In genomic region chr5:25544566-25544965, GRCm38 (mm10) we compare ENCODE assay signal across 18 mouse cellular contexts. TPM values are rescaled to one million over a fixed set of nuclear protein-coding genes. Genes with fewer than 3 reads are reported as not detected.
A peak's percentile ranks its signal among the peaks of the same experiment; 100 is the strongest.
DNase-seq lines count a peak whose midpoint lies in the region; ATAC-seq and TF ChIP-seq lines count a peak whose summit lies in the region.
"Had no signal": no experiment of that assay in that cellular context is flagged by ENCODE, and none has a peak within 500 bp of the region (broad histone marks: within the 10 kb centered on the region; RNA-seq: fewer than 3 reads in every experiment).

No protein-coding gene starts in this region.

- H3K4me1 ChIP-seq in heart, embryonic 11.5 days (ENCODE audit: control insufficient read depth, insufficient read depth, low read length), result no peaks in the 10 kb centered on the region
- H3K4me1 ChIP-seq in stomach, postnatal 0 days (replicated peaks; ENCODE audit: control insufficient read depth, insufficient read depth), result no peaks in the 10 kb centered on the region
- H3K4me1 ChIP-seq: kidney, embryonic 15.5 days had no signal

- H3K9ac ChIP-seq in heart, embryonic 11.5 days (ENCODE audit: low read depth, low read length), result no peak overlapping the region
- H3K9ac ChIP-seq in stomach, postnatal 0 days (ENCODE audit: low read length), result no peak overlapping the region
- H3K9ac ChIP-seq: kidney, embryonic 15.5 days had no signal

- H3K9me3 ChIP-seq in heart, embryonic 11.5 days (replicated peaks; ENCODE audit: control insufficient read depth, low read length), result no peaks in the 10 kb centered on the region
- no peaks in the 10 kb centered on the region for H3K9me3 ChIP-seq in stomach, postnatal 0 days (ENCODE audit: control insufficient read depth, low read length)
- H3K9me3 ChIP-seq: kidney, embryonic 15.5 days had no signal

- no peak overlapping the region for H3K4me2 ChIP-seq in heart, embryonic 11.5 days
- H3K4me2 ChIP-seq in stomach, postnatal 0 days (replicated peaks; ENCODE audit: low read depth), result no peak overlapping the region
- H3K4me2 ChIP-seq: kidney, embryonic 15.5 days; liver, embryonic 11.5 days had no signal

- H3K36me3 ChIP-seq in heart, embryonic 11.5 days (ENCODE audit: control insufficient read depth, insufficient read depth, low read length), result no peaks in the 10 kb centered on the region
- no peaks in the 10 kb centered on the region for H3K36me3 ChIP-seq in stomach, postnatal 0 days (ENCODE audit: control insufficient read depth, insufficient read depth, low read length)
- H3K36me3 ChIP-seq: kidney, embryonic 15.5 days had no signal

- DNase-seq in adrenal gland, postnatal 14 days, result peak; percentile 11
- no peak for DNase-seq in adrenal gland, postnatal 36 days
- DNase-seq in heart, adult 9 months (ENCODE audit: low spot score in 2 of 2), result peak; percentile 20 to 25
- peak; percentile 14 to 27 for DNase-seq in urinary bladder, adult 18-20 months (ENCODE audit: low spot score in 2 of 2)
- no peak for DNase-seq in urinary bladder, postnatal 10 days (ENCODE audit: low spot score)
- peak; percentile 68 for DNase-seq in stomach, postnatal 0 days (ENCODE audit: low spot score)
- no peak for DNase-seq in yolk sac, embryonic 10.5 days (ENCODE audit: low spot score)
- DNase-seq: B cell, adult 2 months; cerebellum, adult 11-12 months; midbrain, embryonic 14.5 days; right cerebral cortex, postnatal 4 days; thymus, adult 2 months had no signal

- H3K27ac ChIP-seq in heart, embryonic 11.5 days (ENCODE audit: low read depth, low read length), result no peak overlapping the region
- H3K27ac ChIP-seq in stomach, postnatal 0 days (replicated peaks), result 0 out of 2 replicates have a peak overlapping the region, but pooled peaks have one; percentile 18
- H3K27ac ChIP-seq: kidney, embryonic 15.5 days; macrophage had no signal

- no peak overlapping the region for H3K4me3 ChIP-seq in heart, embryonic 11.5 days (ENCODE audit: low read depth, low read length)
- no peak overlapping the region for H3K4me3 ChIP-seq in stomach, postnatal 0 days (ENCODE audit: low read depth, low read length)
- H3K4me3 ChIP-seq: erythroblast, embryonic 14.5 days; kidney, embryonic 15.5 days had no signal

- no peak for ATAC-seq in heart, embryonic 11.5 days (replicated peaks; ENCODE audit: insufficient number of reproducible peaks, low FRiP score, low TSS enrichment)
- ATAC-seq in stomach, postnatal 0 days (ENCODE audit: low FRiP score, low TSS enrichment), result peak; percentile 79

- H3K27me3 ChIP-seq in heart, embryonic 11.5 days (ENCODE audit: control insufficient read depth, insufficient read depth, low read length), result no peaks in the 10 kb centered on the region
- H3K27me3 ChIP-seq in stomach, postnatal 0 days (ENCODE audit: control insufficient read depth, insufficient read depth, low read length), result no peaks in the 10 kb centered on the region
- H3K27me3 ChIP-seq: kidney, embryonic 15.5 days had no signal

- no peak for TF ChIP-seq EP300 in stomach, postnatal 0 days (optimal IDR thresholded peaks at IDR 0.05)

- 88% methylated on average over 5 of the region's 5 CpGs for WGBS in heart, embryonic 11.5 days (ENCODE audit: insufficient replicate concordance)
- WGBS in stomach, postnatal 0 days, result 51% methylated on average over 5 of the region's 5 CpGs

- no peak for TF ChIP-seq CTCF in stomach, postnatal 0 days (IDR thresholded peaks at IDR 0.05; ENCODE audit: low read depth)

RNA-seq across cellular contexts. Expression of gene Cct8l1, which starts 28.7 kb away (rescaled TPM):
- total RNA-seq in adrenal gland, postnatal 14 days (2021), result not detected in 2 replicates
- under 1 TPM in 1 of 2 experiments, not detected in 1; 0.17 TPM for total RNA-seq in adrenal gland, postnatal 36 days (2021)
- not detected in 2 replicates for polyA plus RNA-seq in heart, embryonic 11.5 days (2014; fragmentation: Nextera tagmentation; extraction: Ambion mirVana)
- 0.05 and 0.06 TPM in 2 replicates for polyA plus RNA-seq in stomach, postnatal 0 days (2015; fragmentation: Nextera tagmentation; extraction: Ambion mirVana)
- polyA plus RNA-seq: erythroblast, embryonic 14.5 days; heart, postnatal 0 days; kidney, embryonic 15.5 days; liver, embryonic 11.5 days; macrophage; midbrain, embryonic 14.5 days had no signal

RNA-seq across cellular contexts. Expression of gene Kmt2c, which starts 46.0 kb away (rescaled TPM):
- 54.3 and 55.9 TPM in 2 replicates for total RNA-seq in adrenal gland, postnatal 14 days (2021)
- total RNA-seq in adrenal gland, postnatal 36 days (2021), result 10 to 100 TPM; 59.1 to 62.6 TPM
- polyA plus RNA-seq in heart, embryonic 11.5 days (2014; fragmentation: Nextera tagmentation; extraction: Ambion mirVana), result 9.8 and 12.9 TPM in 2 replicates
- polyA plus RNA-seq in stomach, postnatal 0 days (2015; fragmentation: Nextera tagmentation; extraction: Ambion mirVana), result 7.6 and 8.3 TPM in 2 replicates

Comparison
In these comparisons a context has a peak if more than half of its experiments do, and no peak if none do; other contexts are left out.
1. DNase-seq: peak in adrenal gland, postnatal 14 days (single experiment), heart, adult 9 months (2 of 2), urinary bladder, adult 18-20 months (2 of 2) and stomach, postnatal 0 days (single experiment); none in adrenal gland, postnatal 36 days (0 of 2), urinary bladder, postnatal 10 days (single experiment) and yolk sac, embryonic 10.5 days (single experiment).